Mouse (Mus musculus): ENCODE measurements at regions not wholly inside any gene's neighbourhood (a gene's known extent, or its start where the extent isn't known, plus 50 kb on each side); places are given as distances from the start of the nearest gene placed in this dataset.

GRCm38 (mm10) chr17:83035574-83035918 lies 179.5 kb upstream of the Pkdcc start:
- TF ChIP-seq CTCF (IDR thresholded peaks at IDR 0.05; ENCODE audit: low read depth) (no peak), EP300 (optimal IDR thresholded peaks at IDR 0.05) (no peak)

All from stomach, postnatal 0 days (tissue).